Mouse (Mus musculus): Measurements from ENCODE around the gene Pde1b.

Pde1b gene

GRCm38 (mm10) chr15:103503660-103504059, 826 bp downstream of the Pde1b start:
- in situ Hi-C loops (cut with MboI, MseI): no loop called here

GRCm38 (mm10) chr15:103509317-103509716, 6.5 kb downstream of the Pde1b start:
- in situ Hi-C loops (cut with MboI, MseI): no loop called here

DNA sequence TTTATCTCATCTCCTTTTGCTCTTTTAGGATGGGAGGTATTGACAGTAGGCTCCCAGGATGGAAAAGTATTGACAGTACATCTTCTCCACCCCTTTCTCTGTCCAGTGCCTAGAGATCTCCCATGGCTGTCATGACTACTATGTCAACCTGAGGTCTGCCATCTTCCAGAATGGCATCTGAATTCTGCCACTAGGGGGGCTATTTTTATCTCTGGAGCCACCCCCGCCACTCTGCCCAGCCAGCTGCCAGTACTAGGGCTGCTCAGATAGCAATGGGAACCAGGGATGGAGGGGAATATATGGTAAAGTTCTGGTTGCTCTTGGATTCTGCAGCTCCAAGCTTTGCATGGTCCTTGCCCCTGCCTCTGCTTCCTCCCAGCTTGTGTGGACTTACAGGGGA, 8.8 kb downstream of the Pde1b start:
- in situ Hi-C loops (cut with MboI, MseI): no loop called here

DNA sequence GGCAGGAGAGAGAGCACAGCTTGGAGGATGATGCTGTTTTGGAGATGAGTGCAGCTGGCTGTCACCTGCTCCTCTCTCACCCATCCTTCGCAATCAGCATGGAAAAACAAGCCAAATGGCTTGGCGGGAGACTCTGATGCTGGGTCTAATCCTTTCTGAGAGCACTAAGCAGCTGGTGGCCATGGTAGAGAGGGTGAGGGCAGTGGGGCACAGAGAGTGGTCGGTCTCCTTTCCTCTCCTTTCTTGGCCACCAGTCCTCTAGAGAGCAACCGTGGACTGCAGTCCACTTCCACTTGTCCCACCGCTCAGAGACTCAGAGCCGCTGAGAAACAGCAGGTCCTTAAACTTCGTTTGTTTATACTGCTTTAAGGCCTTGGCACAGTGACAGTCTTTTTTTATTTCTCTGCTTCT, 10.8 kb downstream of the Pde1b start:
- in situ Hi-C loops (cut with MboI, MseI): no loop called here

GRCm38 (mm10) chr15:103514119-103514518, 11.3 kb downstream of the Pde1b start:
- in situ Hi-C loops (cut with MboI, MseI): no loop called here

DNA sequence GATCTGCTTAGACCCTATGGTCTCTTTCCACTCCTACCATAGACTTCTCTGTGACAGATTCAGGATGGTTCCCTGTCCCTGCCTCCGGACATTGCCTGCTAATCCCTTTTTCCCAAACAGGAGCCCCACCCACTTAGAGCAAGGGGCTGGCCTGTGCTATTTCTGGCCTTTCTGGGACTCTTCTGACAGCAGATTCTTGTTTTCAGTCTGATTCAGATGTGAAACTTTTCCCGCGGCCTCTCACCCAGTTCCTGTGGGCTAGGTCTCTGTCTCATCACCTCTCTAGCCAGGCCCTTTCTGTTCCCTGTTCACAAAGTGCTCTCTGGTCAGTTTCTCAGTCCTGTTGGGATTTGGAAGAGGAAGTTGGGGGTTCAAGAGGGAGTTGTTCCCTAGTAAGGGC, 12.1 kb downstream of the Pde1b start:
- in situ Hi-C loops (cut with MboI, MseI): no loop called here

GRCm38 (mm10) chr15:103518600-103519385, 16.0 kb downstream of the Pde1b start:
- in situ Hi-C loops (cut with MboI, MseI): no loop called here

DNA sequence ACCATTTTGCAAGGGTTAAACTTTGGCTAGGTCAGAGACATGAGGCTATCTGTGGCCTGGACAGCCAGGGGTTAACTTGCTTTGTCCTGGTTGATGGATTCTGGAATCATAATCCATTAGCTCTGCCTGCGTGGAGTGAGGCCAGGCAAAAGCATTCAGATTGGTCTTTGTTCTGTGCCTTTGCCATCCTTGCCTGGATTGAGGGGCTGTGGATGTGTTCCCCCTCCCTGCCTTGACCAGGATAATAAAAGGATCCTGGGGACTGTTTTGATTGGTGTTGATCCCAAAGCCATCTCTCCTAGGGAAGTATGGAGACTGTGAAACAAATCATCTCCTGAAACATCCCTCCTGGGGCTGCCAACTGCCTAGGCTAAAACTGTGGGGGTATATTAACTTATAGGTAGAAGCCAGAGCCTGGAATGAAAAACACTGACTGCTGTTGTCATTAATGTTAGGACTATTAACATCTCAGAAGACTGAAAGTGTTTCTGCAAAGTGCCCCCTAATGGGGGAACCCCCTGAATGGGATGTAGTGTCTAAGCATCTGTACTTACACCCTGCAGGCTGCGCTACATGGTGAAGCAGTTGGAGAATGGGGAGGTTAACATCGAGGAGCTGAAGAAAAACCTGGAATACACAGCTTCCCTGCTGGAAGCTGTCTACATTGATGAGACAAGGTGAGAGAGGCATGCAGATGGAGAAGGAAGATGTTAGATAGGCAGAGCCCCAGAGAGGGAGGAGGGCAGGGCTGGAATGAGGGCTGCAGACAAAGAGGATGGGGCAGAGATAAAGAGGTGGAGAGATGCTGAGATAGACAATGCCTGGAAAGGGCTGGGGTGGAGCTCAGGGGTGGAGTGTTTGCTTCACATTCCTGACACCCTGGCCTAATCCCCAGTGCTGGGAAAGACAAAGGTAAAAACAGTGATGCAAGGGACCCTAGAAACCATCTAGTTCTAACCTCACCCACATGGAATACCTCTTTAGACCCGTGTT, 16.8 kb downstream of the Pde1b start:
- in situ Hi-C loops (cut with MboI, MseI): no loop called here

GRCm38 (mm10) chr15:103522458-103523099, 19.7 kb downstream of the Pde1b start:
- in situ Hi-C loops (cut with MboI, MseI): no loop called here

DNA sequence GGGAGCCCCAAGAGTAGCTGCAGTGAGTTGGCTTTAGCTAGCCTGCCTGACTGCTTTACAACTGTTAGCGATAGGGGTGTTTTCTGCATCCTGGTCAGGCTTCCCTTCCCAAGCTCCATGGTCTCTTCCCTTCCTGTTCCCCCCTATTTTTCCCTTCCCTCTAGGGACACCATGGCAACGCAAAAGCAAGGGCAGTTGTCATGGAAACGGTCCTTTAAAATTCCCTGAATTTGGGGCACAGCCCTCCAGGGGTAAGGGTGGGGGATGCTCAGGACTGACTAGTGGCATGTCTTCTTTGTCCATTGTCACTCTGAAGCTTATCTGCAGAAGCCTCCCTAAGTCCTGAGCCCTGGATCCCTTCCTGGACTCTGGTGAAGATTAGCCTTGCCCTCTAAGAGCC, 20.3 kb downstream of the Pde1b start:
- in situ Hi-C loops (cut with MboI, MseI): no loop called here

GRCm38 (mm10) chr15:103530372-103530771, 27.5 kb downstream of the Pde1b start:
- in situ Hi-C loops (cut with MboI, MseI): no loop called here

- in situ Hi-C loops (cut with MboI, MseI): no loop called here
These were observed 31.3 kb downstream of the Pde1b start for GRCm38 (mm10) chr15:103534054-103534620.

GRCm38 (mm10) chr15:103535030-103535429, 32.2 kb downstream of the Pde1b start:
- in situ Hi-C loops (cut with MboI, MseI): no loop called here

GRCm38 (mm10) chr15:103535786-103536185, 33.0 kb downstream of the Pde1b start:
- in situ Hi-C loops (cut with MboI, MseI): no loop called here

DNA sequence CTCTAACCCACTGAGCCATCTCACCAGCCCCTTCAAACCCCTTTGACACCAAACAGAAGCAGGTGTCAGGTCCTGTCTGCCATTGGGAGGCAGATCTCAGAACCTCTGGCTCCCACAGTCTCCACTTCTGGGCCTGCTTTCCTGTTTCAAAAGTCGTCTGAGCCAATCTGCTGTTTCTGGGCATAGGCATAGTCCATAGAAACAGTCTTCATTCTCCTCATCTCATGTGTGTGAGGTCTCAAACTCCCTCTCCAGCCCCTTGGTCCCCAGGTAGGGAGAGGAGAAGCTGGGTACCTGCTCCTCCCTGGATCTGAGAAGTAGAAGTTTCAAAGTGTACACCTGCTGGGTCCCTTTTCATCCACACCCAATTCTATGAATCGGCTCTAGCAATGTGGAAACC, 33.6 kb downstream of the Pde1b start:
- in situ Hi-C loops (cut with MboI, MseI): no loop called here

GRCm38 (mm10) chr15:103537011-103537821, 34.4 kb downstream of the Pde1b start:
- in situ Hi-C loops (cut with MboI, MseI): no loop called here

DNA sequence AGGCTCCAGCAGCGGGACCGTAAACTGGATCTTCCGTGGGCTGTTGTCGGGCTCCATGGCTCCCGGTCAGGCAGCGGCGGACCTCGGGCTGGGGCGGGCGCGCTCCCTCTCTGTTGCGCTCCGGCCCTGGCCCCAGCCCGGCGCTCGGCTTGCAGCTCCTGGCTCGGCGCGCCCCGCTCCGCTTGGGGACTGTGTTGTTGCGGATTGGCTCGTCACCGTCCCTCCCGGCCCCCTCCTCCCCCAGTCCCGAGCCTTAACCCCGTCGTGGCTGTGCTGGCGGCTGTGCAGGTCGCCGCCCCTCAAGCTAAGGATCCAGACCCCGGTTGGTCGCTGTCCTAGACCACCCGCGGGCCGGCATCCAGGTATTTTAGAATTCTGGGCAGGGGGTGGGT, 35.0 kb downstream of the Pde1b start, which contains the start of gene Ppp1r1a:
Ppp1r1a (minus strand) TSS at position 182 of the 392 bp plus-strand sequence.
- in situ Hi-C loops (cut with MboI, MseI): no loop called here

DNA sequence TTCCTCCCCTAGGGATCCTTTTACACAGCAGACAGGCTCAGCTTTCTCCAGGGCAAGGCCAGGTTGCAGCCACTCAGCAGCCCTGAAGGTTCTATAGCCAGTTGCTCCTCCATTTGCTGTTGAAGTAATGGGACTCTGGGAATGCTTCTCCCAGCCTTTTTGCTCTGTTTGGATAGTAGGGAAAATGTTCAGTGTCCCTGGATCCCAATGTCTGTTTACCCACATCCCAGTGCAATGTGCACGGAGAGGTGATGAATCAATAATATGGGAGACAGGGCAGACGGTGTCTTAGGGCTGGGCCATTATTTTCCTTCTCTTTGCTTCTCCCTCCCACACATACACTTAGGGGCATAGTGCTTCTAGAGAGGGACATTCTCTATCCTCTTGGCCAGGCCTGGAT, 36.4 kb downstream of the Pde1b start:
- in situ Hi-C loops (cut with MboI, MseI): no loop called here

DNA sequence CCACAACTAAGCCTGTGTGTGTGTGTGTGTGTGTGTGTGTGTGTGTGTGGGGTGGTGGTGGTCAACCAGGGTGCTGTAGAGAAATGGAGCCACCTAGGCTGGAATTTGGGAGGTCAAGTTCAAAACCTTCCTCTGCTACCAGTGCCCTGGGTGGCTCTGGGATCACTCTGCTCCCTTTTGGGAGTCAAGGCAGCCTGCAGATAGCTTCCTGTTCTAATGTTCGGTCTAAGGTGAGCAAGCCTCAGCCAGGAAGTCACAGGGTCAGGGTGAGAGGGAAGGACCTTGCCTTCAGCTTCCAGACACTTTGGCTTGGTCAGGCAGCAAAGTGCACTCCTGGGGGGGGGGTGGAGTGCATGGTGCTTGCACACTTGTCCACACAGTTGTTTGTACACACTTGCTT, 37.8 kb downstream of the Pde1b start:
- in situ Hi-C loops (cut with MboI, MseI): no loop called here

DNA sequence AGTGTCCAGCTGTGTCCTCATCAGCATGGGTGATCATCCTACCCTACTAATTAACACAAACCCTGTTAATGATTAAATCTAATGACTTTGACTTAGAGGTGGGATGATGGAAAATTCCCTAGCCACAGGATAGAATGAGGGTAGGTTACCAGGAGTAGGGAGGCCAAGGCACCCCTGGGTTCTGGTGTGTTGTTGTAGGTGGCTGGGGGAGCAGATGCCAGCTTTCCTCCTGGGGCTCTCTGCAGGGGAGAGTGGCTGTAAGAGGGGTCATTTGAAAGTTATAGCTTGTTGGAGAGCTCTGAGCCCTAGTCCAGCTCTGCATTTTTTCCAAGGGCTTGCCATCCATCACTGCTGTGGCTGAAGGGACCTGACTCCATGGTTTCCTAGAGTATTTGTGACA, 39.7 kb downstream of the Pde1b start:
- in situ Hi-C loops (cut with MboI, MseI): no loop called here

- in situ Hi-C loops (cut with MboI, MseI): no loop called here
These were observed 45.1 kb downstream of the Pde1b start for GRCm38 (mm10) chr15:103547983-103548382.
